Mouse (Mus musculus): ENCODE data around the gene Mansc1.

Gene Mansc1

GRCm38 (mm10) chr6:134597651-134598229 lies 34.5 kb downstream of the Mansc1 start:
- no peak for DNase-seq

GRCm38 (mm10) chr6:134594569-134595442 lies 37.5 kb downstream of the Mansc1 start:
- DNase-seq, result no peak

GRCm38 (mm10) chr6:134591614-134592013 lies 40.7 kb downstream of the Mansc1 start:
- DNase-seq, result no peak

GRCm38 (mm10) chr6:134586241-134586640 lies 46.0 kb downstream of the Mansc1 start:
- no peak for DNase-seq

- DNase-seq, result no peak
These were observed 47.7 kb downstream of the Mansc1 start for GRCm38 (mm10) chr6:134584616-134585015.

GRCm38 (mm10) chr6:134582110-134582509 lies 50.2 kb downstream of the Mansc1 start:
- DNase-seq, result no peak

GRCm38 (mm10) chr6:134579506-134579905 lies 52.8 kb downstream of the Mansc1 start:
- no peak for DNase-seq

GRCm38 (mm10) chr6:134578039-134578438 lies 54.2 kb downstream of the Mansc1 start:
- DNase-seq, result no peak

GRCm38 (mm10) chr6:134575288-134575741 lies 57.0 kb downstream of the Mansc1 start:
- DNase-seq, result no peak

GRCm38 (mm10) chr6:134567986-134568556 lies 64.2 kb downstream of the Mansc1 start:
- no peak for DNase-seq

GRCm38 (mm10) chr6:134566818-134567485 lies 65.3 kb downstream of the Mansc1 start, which contains the start of gene Lrp6:
Gene Lrp6 (minus strand): TSS chr6:134566965.
- peak; percentile 87 to 92 for DNase-seq

- DNase-seq, result no peak
These were observed 66.0 kb downstream of the Mansc1 start for GRCm38 (mm10) chr6:134566248-134566817.

- DNase-seq, result peak; percentile 21 to 38
These were observed 66.6 kb downstream of the Mansc1 start for GRCm38 (mm10) chr6:134565606-134566247.

GRCm38 (mm10) chr6:134564539-134564938 lies 67.7 kb downstream of the Mansc1 start:
- no peak for DNase-seq

GRCm38 (mm10) chr6:134559635-134560034 lies 72.7 kb downstream of the Mansc1 start:
- DNase-seq, result no peak

All from cerebellum, postnatal 14 days (tissue).